Mouse (Mus musculus) mouse trophoblast stem cell (cell line): ENCODE measurements around the gene Mcemp1.

Source experiments
- in situ Hi-C, 2 experiments: fragments of 300-500 bp; cut with MseI, MboI; formaldehyde crosslinking; loops; 2 replicates in 1 of 2; 3 replicates in 1 of 2; pipeline ENCODE4 v1.15.1; 2025

Gene Mcemp1

DNA sequence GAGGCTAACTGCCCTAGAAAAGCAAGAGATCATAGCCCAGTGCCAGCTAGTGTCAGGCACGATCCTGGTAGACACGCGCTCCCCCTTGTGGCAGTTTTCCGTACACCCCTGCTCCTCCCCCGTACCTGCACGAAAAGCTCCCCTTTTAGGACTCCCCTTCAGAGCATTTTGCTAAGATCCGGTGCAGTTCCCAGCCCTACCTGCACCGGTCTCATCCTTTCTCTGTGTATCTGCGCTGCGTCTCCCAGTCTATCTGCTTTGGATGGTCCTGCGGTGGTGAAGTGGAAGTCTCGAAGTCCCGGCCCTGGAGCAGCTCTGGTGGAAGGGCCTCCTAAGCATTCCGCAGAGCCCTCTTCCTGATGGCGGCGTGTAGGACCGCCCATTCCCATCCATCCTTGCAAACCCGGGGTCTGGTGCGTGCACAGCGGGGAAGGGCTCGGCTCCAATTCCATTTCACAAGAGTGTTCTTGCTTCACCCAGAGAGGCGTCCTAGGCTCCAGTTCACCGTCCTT lies 6.5 kb downstream of the Mcemp1 start, which contains the start of gene Fcor:
TSS of gene Fcor (minus strand) at position 383 of the 512 bp plus-strand sequence.
- in situ Hi-C loops = loop anchor here in 1 of 2 experiments (5.0 kb wide), 1 partner anchor 40 kb away; the partner anchor contains the start of gene Stxbp2

DNA sequence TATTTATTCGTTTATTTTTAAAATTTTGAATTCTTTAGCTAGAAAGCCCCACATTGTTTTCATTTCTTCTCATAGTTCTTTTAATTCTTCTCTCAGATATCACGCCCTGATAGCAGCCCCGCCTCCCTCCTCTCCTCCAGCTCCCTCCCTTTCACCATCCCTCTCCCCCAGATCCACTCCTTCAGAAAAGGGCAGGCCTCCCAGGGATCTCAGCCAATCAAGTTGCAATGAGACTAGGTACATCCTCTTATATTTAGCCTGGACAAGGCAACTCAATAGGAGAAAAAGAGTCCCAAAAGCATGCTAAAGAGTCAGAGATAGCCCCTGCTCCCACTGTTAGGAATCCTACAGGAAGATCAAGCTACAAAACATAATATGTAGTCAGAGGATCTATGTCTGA lies 9.1 kb downstream of the Mcemp1 start:
- in situ Hi-C loops = loop anchor here in 1 of 2 experiments (5.0 kb wide), 1 partner anchor 42 kb away; the partner anchor contains the start of gene Stxbp2

DNA sequence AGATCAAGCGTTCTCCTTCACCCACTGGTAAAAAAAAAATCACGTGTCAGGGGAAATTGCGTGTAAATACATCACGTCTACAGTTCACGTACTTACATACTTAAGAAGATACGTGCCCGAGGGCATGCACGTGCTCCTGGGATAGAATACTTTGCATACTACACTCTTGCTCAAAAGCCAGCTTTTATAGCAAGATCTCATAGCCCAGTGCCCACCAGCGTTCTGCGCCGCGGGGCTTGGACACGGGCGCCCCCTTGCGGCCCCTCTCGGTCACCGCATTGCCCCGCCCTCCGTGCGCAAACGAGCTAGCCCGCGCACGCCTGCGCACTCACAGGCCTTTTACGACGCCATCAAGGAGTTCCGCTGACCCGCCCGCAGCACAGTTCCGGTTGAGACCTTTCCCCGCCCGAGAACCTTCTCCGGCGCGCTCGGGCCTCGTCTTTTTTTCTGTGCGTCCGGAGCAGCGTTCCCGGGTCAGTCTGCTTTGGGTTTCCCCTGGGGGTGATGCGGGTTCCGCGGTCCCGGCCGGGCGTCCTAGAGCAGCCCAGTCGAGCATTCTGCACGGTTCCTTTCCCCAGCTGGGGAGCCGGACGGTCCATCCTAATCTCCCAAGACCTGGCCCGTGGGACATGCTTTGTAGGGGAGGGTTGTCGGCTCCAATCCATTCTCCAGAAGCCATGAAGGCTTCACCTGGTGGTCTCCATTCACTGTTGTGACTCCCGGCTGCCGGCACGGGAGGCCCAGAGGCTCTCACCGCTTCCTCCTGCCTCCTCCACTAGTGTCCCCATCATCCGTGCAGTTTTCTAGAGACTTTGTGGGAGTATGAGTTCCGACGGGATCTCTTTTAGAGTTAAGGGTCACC lies 10.8 kb downstream of the Mcemp1 start, which contains the start of gene Trappc5:
TSS of gene Trappc5 (plus strand) at position 169 of the 862 bp plus-strand sequence.
- in situ Hi-C loops = no loop called here

DNA sequence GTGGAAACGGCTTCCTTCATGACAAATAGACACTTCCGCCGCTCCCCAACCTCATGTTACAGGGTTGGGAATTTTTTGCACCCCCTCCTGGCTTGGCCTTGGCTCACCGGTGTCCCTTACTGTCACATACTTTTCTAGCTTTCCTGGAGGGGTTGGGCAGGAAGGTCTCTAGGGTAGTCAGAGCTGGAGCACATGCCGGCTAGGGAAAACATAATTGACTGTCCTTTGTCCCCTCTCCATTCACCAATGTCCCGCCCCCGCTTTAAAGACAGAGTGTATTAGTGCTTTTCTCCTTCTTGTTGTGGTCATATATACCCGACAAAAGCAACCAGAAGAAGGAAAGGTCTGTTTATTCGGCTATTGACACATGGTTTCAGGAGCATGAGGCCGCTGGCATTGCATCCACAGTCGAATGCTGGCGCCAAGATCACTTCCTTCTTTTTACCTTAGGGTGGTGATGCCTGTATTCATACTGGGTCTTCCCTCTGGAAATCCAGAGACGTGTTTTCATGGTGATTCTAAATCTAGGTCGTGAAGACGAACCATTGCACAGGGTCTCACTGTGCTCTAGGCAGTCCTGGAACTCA lies 11.5 kb downstream of the Mcemp1 start:
- in situ Hi-C loops = no loop called here

DNA sequence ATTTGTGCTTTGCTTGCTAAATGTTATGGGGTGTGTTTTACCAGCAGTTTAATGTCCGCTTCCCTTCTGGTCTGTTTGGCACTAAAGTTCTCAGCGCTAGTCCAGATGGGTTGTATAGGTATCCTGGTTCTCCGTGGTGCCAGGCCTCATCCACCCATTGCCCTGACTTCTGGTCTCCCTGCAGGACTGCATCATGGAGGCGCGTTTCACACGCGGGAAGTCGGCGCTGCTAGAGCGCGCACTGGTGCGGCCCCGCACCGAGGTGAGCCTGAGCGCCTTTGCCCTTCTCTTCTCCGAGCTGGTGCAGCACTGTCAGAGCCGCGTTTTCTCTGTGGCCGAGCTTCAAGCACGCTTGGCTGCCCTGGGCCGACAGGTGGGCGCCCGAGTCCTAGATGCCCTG lies 13.3 kb downstream of the Mcemp1 start:
- in situ Hi-C loops = no loop called here

DNA sequence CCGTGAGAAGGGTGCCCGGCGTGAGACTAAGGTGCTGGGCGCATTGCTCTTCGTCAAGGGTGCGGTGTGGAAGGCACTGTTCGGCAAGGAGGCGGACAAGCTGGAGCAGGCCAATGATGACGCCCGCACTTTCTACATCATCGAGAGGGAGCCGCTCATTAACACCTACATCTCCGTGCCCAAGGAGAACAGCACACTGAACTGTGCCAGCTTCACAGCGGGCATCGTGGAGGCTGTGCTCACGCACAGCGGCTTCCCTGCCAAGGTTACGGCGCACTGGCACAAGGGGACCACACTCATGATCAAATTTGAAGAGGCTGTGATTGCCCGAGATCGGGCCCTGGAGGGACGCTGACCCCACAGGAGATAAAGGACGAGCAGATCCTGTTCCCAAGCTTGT lies 13.7 kb downstream of the Mcemp1 start:
- in situ Hi-C loops = no loop called here

DNA sequence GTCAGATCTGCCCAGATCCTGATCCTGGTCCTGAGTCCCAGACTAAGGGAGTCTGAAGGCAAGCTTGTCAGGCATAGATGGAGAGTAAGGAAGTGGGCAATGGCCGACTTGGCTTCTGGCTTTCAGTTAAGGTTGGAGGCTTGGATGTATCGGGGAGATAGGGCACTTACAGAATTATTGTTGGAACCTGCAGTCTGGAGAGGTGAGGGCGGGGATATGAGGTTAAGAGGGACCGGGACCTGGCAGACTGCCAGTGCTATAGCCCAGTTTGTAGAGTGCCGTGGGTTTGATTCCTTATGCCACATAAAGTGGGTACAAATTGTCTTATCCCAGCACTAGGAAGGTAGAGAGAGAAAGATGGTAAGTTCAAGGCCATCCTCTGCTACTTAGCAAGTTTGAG lies 14.1 kb downstream of the Mcemp1 start:
- in situ Hi-C loops = no loop called here

DNA sequence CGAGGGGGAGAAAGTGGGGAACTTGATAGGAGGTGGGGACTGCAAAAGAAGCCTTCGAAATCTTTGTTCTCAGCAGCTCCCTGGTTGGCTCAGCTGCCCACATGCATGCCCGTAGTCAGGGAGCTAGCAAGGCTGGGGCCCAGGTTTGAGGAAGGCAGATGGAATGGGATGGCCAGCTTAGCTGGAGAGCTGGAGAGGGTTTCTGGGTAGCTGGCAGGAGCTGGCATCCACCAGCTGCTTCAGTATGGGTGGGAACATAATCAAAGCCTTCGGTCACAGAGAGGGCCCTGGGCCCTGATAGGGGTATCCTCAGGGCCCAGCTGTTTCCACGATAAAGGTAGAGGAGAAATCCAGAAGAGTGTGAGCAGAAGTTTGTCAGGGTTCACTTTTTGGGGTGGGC lies 16.9 kb downstream of the Mcemp1 start:
- in situ Hi-C loops = no loop called here

DNA sequence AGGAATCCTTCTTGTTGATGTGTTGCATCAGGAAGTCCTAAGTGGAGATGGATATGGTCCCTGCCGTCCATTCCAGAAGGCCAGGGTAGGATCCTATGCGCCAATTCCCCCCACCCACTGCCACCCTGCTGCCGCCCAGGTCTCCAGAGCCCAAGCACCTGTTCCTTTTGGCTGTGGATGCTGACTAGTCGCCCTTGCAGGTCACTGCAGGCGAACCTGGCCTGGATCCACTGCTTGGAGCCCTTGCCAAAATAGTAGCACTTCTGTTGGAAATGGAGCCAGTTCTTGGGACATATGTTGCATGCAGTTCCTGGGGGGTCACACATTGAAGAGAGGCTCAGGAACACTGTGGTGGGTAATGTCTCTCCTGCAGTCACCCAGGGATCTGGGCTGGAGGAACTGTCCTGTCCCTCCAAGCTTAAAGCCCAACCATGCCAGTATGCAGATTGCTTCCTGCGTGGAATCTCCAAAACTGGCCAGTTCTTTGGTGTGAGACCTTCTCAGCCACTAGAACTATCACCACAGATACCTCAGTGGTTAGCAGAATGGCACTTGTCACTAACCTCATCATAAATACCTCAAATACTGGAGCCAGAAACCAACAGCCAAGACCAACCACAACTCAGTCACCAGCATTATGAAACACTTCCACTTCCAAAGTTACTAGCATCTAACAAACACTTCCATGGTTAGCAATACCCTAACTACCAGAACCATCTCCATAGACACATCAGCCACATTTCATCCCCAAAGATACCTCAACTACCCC lies 18.0 kb downstream of the Mcemp1 start:
- in situ Hi-C loops = no loop called here

DNA sequence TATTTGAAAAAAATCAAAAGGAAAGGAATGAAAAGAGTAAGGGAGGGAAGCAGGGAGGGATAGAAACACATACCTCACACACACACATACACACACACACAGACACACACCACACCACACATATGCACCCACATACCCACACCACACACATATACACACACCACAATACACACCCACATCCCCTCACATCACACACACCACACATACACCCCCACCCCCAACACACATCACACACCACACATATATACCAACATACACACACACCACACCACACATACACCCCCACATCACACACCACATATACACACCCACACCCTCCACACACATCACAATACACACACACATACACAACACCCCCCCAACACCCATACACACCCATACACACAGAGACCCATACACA lies 19.0 kb downstream of the Mcemp1 start:
- in situ Hi-C loops = no loop called here

DNA sequence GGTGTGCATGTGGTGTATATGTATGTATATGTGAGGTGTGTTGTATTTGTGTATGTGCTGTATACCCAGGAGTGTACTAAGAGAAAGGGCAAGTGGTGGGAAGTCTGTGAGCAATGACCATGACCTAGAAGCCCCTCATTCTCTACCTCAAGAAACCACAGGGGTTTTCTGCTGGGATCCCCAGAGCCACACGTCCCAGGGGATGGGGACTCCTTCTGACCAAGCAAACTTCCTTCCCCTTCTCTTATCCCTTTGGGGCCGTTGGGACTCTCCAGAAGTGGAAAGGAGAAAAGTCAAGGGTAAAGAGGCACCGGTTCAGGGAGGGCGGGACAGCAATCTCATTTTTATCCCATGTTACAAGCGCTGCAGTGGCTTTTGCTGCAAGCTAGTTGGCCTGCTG lies 19.9 kb downstream of the Mcemp1 start:
- in situ Hi-C loops = no loop called here

DNA sequence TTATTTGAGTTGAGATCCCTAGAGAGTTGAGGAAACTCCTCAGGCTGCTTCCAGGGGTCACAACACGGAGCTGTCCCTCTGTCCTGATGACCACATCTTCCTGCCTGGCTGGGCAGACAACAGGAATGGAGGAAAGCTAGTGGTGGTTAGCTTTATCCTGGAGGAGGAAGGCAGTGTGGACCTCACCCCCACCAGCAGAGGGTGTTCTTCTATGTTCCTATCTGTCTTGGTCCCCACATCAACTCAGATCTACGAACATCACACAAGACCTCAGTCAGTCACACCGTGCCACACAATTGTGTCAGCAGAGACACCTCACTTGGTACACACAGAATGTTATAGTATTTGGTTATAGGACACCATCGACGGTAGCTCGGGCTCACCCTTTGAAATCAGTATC lies 22.0 kb downstream of the Mcemp1 start:
- in situ Hi-C loops = no loop called here

DNA sequence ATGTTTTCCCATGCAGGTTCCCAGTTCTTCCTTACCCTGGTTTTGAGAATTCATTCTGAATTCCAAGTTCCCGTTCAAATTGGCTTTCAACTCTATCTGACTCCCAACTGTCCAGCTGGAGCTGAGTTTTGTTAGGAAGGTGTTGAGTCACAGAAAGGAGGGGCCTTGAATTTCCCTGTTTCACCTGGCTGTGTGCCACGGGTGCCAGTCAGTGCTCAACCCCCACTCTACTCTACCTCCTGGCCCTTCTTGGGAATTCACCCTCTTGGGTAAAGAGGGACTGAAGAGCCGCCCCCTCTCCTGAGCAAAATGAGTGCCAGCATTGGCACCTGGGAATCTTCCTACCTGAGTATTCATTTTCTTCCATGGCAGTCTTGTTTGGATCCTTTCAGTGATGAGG lies 25.2 kb downstream of the Mcemp1 start:
- in situ Hi-C loops = no loop called here

DNA sequence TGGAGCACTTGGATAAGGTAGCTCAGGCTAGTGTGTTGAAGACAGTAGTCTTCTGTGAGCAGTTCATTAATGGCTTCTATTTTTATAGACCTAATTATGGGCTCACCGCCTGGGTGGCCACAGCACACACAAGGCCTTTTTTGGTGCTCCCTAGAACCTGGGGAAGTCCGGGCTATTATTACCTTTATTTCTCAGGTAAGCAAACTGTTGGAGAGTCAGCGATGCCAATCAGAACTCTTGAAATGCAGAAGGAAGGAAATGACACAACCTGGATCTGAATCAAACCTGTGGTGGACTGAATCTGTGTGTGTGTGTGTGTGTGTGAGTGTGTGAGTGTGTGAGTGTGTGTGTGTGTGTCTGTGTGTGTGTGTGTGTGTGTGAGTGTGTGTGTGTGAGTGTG lies 28.6 kb downstream of the Mcemp1 start, which contains the start of gene Fcer2a:
TSS of gene Fcer2a (minus strand) at position 55 of the 400 bp plus-strand sequence.
- in situ Hi-C loops = no loop called here

DNA sequence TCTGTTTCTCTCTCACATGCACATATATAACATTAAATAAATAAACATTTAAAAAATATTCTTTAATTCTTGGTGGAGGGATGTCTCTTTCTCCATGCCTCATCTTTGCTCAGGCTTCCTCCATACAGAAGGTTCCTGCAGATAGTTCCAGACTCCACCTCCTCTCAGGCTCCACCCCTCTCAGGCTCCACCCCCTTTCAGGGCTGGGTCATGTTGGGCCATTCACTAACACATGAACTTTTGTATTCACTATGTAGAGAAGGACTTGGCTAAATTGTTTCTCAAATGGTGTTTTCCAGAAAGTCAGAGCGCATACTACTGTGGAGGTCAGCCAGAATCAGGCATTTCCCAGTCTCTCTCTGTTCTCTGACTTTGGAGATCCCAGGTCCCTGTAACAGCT lies 35.9 kb downstream of the Mcemp1 start:
- in situ Hi-C loops = no loop called here

DNA sequence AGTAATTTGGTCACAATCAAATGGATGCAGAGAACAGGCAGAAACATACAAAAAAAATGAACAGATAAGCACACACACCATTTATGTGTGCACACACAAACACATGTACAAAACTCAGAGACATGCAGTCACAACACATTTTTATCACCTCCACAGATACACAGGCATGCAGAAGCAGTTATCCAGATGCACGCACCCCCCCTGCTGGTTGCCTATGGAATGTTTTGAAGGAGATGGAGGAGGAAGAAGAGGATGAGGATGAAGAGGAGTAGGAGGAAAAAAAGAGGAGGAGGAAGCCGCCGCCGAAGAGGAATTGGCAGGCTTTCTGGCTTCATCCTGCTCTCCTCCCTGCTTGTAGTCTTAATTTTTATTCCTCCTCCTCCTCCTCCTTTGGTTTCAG lies 40.2 kb downstream of the Mcemp1 start:
- in situ Hi-C loops = no loop called here

DNA sequence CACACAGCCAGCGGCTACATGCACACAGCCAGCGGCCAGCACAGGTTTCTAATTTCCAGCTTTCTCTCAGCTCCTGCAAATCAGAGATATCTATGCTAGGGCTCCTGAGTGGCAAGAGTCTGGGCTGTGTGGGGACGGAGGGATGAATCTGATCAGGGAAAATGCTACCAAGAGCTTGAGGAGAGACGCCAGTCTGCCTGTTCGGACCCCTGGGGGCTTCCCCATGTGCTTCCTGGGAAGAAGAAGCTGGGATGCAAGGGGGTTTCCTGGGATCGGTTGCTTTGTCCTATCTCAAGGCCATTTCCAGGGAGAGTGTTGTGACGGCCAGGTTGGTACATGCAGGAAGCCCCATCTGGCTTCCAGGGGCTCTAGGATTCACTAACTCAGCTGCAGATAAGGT lies 42.1 kb downstream of the Mcemp1 start:
- in situ Hi-C loops = no loop called here

DNA sequence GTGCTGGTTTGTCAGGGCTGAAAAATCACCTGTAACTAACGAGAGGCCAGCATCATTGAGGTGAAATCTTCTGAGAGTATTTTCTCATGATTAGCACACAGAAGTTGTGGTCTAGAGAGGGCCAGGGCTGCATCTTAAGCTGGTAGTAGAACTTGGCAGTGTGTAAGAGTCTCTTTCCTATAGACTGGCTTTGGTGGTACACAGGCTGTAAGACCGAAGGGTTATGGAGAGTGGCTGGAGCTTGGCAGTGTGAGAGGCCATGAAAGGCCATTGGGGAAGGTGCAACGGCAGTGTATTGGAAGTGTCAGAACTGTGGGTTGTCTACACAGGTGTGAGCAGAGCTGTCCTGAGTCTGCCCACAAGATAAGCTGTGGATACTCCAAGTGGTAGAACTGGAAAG lies 44.8 kb downstream of the Mcemp1 start:
- in situ Hi-C loops = loop anchor here in 1 of 2 experiments (10.0 kb wide), 2 partner anchors 244 to 414 kb away; partner anchors contain the start of gene Cd209c

DNA sequence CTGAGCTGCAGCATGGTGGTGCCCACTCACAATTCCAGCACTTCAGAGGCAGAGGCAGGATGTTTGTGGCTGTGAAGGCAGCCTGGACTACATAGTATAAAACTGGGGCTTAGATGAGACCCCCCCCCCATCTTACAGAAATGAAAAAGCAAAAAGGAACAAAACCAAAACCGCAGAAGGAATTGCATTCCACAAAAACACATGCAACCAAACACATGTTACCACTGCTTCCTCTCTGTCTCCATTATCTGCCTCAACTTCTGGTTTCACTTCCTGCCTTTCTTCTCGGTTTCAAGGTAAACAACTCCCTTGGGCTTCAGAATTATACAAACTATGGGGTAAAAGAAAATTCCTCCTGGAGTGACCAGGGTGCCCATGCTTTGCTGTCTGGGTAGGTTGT lies 46.1 kb downstream of the Mcemp1 start:
- in situ Hi-C loops = loop anchor here in 1 of 2 experiments (10.0 kb wide), 2 partner anchors 243 to 413 kb away; partner anchors contain the start of gene Cd209c

DNA sequence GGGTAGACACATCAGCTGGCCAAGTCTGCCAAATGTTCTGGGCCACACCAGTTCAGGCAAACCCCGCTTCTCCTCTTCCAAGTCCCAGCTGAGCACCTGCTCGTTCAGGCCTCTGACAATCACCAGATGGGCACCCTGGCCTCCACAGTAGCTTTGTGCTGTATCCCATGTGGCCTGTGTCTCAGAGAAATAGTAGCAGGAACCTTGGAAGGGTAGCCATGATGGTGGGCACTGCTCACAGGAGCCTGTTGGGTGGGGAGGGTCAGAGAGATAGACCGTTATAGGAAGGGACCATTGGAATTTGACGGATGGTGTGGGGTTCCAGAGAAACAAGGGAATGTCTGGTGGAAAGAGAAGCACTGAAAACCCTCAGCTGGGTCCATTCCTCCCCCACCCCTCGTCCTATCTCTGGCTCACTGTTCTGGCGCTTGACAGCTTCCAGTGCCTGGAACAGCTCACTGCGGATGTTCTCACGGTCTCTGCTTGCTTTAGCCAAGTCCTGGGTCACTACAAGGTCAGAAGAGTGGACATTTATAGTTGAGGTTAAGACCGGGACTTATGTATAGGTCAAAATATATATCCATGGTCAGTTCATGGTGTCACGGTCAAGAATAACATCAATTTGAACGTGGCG lies 51.9 kb downstream of the Mcemp1 start:
- in situ Hi-C loops = loop anchor here in 1 of 2 experiments (10.0 kb wide), 2 partner anchors 237 to 407 kb away; partner anchors contain the start of gene Cd209c

DNA sequence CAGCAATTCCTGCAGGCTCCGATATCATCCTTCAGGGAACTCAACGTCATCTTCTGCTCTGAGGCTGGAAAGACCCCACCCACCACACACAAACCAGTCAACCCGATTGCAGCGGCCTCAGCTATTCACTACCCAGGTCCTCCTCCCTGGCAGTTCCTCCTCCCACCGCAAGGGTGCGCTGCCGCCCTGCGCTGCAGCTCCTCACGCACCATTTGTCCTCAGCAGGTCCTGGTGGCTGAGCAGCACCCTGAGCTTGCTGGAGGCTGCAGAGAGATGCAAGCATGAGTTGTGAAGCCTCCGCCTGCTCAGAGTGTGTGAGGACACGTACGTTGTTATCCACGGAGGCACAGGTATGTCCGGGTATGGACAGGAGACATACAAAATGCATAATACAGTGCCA lies 53.0 kb downstream of the Mcemp1 start:
- in situ Hi-C loops = loop anchor here in 1 of 2 experiments (10.0 kb wide), 2 partner anchors 236 to 406 kb away; partner anchors contain the start of gene Cd209c
